Mouse (Mus musculus): ENCODE measurements at regions not wholly inside any gene's neighbourhood (a gene's known extent, or its start where the extent isn't known, plus 50 kb on each side); places are given as distances from the start of the nearest gene placed in this dataset.

DNA sequence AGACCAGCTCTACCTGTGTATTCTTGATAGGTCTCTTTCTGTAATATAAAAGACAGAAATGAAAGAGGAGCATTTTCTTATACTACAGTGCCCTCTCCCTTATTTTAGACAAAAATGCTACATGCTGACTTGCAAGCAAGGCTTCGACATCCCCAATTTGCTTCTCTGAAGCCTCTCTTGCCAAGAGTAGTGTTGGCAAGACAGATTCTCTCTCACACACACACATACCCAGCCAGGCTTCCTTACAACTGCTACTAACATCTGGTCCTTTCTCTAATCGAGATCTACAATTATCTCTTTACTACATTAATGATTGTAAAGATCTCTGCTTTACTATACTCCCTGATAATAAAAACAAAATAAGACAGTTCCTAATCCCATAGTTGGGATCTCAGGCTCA lies 87.5 kb upstream of the Daam1 start:
- no peak for ATAC-seq

GRCm38 (mm10) chr12:71746011-71746410 lies 84.9 kb upstream of the Daam1 start:
- no peak for ATAC-seq

DNA sequence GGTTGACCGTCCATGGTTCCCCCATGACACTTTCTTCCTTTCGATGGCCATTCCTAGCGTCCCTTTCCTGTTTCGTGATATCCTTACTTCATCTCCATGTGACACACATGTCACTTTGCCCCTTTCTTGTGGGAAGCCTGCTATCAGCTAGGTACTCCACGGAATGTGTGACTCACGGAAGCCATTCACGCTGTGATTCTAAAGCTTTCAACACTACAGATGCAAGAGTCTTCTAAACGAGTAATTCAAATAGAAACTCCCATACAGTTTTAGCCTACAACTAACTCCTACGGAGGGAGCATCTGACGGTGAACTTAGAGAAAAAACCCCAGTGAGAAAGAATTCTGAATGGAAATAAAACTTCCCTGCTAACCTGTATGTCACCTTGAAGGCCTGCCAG lies 83.5 kb upstream of the Daam1 start:
- no peak for ATAC-seq

DNA sequence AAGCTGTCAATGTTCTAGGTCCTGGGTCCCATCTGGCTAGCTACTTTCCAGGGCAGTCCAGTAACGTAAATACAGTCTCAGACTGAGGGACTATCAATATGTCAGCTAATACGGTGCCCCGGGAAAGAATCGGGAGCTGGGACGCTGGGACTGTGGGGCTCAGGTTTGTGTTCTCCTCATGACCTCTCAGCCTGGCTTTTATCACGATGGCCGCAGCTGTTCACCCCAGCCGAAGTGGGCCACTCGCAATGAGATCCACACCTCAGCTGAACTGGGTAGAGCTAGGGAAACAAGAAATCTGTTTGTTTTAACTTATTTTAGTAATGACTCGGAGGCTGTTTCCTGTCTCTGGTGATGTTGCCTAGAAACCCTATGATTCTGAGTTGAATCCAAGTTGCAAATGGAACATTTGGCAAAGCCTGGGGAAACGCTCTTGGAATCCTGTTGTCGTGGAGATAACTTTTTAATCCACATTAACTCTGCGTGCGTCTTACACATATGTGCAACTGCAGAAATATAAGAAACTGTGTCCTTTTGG lies 83.0 kb upstream of the Daam1 start:
- no peak for ATAC-seq

- no peak for ATAC-seq
Measured at GRCm38 (mm10) chr12:71748731-71749130, 82.1 kb upstream of the Daam1 start.

DNA sequence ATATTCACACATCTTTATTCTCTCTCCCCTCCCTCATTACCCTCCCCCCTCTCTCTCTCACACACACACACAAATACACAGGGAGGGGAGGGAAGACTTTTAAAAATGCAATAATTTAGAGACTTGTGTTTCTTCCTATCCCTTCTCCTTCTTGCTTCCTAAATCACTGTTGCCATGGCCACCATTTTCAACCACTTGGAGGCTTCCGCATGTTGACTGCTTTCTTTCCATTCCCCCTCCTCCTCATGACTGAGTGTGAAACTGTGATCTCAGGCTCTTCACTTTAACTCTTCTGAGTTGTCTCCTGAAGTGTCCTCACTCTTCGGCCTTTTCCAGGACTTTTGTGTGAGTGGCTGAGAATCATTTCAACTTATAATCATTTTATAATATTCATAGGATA lies 81.2 kb upstream of the Daam1 start:
- ATAC-seq: no peak

DNA sequence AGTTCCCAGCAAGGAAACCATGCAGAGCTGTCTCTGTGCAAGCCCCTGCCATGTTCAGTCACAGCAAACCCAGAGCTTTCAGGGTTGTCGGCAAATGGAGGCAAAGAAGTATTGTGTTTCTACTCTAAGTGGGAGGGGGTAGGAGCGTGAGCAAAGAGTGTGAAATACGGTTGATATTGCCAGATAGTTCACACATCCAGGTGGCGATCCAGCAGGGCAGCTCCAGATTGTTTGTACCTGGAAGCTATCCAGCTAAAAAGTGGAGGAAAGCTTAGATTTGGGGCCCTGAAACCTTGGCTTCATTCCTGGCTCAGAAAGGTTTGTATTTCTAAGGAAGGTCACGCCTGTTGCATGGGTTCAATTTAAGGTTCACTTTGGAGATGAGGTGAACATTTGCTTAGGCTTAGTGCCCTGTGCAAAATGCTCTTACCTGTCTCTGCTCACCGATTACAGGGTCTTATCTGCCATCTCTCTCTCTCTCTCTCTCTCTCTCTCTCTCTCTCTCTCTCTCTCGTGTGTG lies 78.1 kb upstream of the Daam1 start:
- no peak for ATAC-seq

- ATAC-seq: no peak
Measured at GRCm38 (mm10) chr12:71753276-71753675, 77.6 kb upstream of the Daam1 start.

DNA sequence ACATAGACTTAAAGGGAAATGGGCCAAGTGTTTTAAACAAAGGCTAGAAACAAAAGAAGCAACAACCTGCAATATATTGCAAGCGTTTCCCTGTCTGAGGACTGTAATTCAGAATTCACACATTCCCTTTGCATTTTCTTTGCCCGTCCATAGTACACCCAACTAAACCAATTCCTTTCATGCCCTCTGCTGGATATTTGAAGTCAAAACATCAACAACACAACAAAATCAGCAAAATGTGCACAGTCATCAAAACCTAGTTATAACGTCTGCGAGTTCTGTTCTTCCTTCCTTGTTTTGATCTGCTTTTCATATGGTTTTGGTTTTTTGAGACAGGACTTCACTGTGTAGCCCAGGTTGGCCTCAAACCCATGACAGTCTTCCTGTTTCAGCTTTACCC lies 67.7 kb upstream of the Daam1 start:
- no peak for ATAC-seq

DNA sequence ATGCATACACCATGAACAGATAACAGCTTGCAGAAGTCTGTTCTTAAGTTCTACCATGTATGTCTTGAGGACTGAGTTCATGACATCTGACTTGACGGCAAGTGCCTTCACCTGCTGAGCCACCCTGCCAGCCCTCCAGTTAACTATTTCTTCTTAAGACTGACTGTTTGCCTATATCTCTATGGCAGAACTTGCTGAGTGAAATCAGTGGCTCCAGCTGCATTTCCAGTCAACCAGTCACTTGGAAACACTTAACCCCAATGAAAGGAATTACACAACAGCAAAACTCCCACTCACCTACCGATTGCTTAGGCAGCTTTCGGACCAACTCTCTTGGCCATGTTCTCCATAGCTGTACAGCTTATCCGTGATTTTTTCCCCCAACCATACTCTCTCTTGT lies 64.8 kb upstream of the Daam1 start:
- no peak for ATAC-seq

GRCm38 (mm10) chr12:71766636-71767035 lies 64.2 kb upstream of the Daam1 start:
- no peak for ATAC-seq

- ATAC-seq: no peak
Measured at GRCm38 (mm10) chr12:71767896-71768295, 63.0 kb upstream of the Daam1 start.

DNA sequence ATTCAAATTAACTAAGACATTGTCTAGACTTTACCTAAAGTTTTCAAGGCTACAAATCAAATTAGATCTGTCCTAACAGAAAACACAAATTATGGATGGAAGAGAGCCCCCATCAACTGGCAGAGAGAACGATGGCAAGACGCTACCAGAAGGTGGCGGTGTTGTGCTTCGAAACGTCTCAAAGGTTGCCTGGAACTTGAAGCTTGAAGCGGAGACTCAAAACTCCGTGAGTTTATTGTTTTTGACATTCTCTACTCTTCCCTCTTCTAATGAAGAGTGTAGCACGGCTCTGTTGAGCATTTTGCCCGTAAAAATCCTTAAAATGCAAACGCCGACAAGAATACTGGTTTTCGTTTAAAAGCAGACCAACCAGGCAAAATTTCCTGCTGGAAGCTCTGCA lies 62.4 kb upstream of the Daam1 start:
- ATAC-seq: peak; percentile 58

- no peak for ATAC-seq
Measured at GRCm38 (mm10) chr12:71768890-71769289, 62.0 kb upstream of the Daam1 start.

DNA sequence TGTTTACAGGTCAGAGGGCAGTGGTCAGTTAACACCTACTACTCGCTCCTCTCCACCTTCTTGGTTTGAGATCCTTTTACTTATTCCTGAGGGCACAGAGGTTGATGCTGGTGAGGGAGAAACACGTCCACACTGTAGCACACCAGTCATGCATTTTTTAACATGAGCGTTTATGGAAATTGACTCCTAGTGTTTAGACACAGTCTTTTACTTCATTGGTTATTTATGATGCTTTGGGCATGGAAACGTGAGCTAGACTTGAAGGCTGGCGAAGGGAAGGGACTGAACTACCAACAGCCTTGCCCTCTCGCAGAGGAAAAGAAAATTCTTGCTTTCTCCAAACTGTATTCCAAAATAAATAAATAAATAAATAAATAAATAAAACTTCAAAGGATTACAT lies 61.6 kb upstream of the Daam1 start:
- no peak for ATAC-seq

GRCm38 (mm10) chr12:71773891-71774290 lies 57.0 kb upstream of the Daam1 start:
- no peak for ATAC-seq

DNA sequence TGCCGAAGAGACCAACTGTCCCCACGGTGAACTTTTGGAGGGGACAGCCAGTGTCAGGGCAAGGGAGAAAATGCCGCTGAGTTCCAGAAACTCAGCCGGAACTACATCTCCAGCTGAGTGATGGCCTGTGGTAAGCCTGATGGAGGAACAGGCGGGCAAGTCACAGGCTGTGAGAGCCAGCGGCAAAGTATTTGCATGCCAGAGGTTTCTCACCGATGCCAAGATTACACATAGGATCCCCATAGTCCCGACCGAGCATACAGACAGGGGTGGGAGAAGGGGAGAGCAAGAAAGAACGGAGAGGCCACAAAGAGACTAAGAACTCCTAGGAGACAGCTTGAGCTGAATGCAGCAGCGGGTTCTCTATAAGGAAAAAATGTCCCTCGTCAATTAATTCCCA lies 55.8 kb upstream of the Daam1 start:
- no peak for ATAC-seq

- ATAC-seq: no peak
Measured at GRCm38 (mm10) chr12:71778137-71778536, 52.7 kb upstream of the Daam1 start.

GRCm38 (mm10) chr12:71778948-71779347 lies 51.9 kb upstream of the Daam1 start:
- ATAC-seq: no peak

- ATAC-seq: no peak
Measured at GRCm38 (mm10) chr12:71779418-71779817, 51.5 kb upstream of the Daam1 start.
